Mouse (Mus musculus): ENCODE results near the gene Tex21.

Gene Tex21

GRCm38 (mm10) chr12:76246646-76247045 lies at the start of gene Tex21:
Tex21 (minus strand) TSS chr12:76246746.
- TF ChIP-seq GATA4 (IDR thresholded peaks at IDR 0.05; ENCODE audit: insufficient replicate concordance, low read length), result no peak

- TF ChIP-seq GATA4 (IDR thresholded peaks at IDR 0.05; ENCODE audit: insufficient replicate concordance, low read length), result no peak
Measured at GRCm38 (mm10) chr12:76293192-76293591, 46.6 kb upstream of the Tex21 start.

GRCm38 (mm10) chr12:76290271-76290670 lies 43.7 kb upstream of the Tex21 start:
- TF ChIP-seq GATA4 (IDR thresholded peaks at IDR 0.05; ENCODE audit: insufficient replicate concordance, low read length), result no peak

GRCm38 (mm10) chr12:76289428-76289827 lies 42.9 kb upstream of the Tex21 start:
- no peak for TF ChIP-seq GATA4 (IDR thresholded peaks at IDR 0.05; ENCODE audit: insufficient replicate concordance, low read length)

GRCm38 (mm10) chr12:76288494-76288893 lies 41.9 kb upstream of the Tex21 start:
- no peak for TF ChIP-seq GATA4 (IDR thresholded peaks at IDR 0.05; ENCODE audit: insufficient replicate concordance, low read length)

- TF ChIP-seq GATA4 (IDR thresholded peaks at IDR 0.05; ENCODE audit: insufficient replicate concordance, low read length), result no peak
Measured at GRCm38 (mm10) chr12:76287986-76288385, 41.4 kb upstream of the Tex21 start.

- TF ChIP-seq GATA4 (IDR thresholded peaks at IDR 0.05; ENCODE audit: insufficient replicate concordance, low read length), result no peak
Measured at GRCm38 (mm10) chr12:76285418-76285817, 38.9 kb upstream of the Tex21 start.

- no peak for TF ChIP-seq GATA4 (IDR thresholded peaks at IDR 0.05; ENCODE audit: insufficient replicate concordance, low read length)
Measured at GRCm38 (mm10) chr12:76282532-76283173, 36.1 kb upstream of the Tex21 start.

GRCm38 (mm10) chr12:76282132-76282531 lies 35.6 kb upstream of the Tex21 start:
- peak; percentile 65; the same call in 1 of the 2 replicates for TF ChIP-seq GATA4 (IDR thresholded peaks at IDR 0.05; ENCODE audit: insufficient replicate concordance, low read length)

GRCm38 (mm10) chr12:76281111-76281660 lies 34.6 kb upstream of the Tex21 start:
- no peak for TF ChIP-seq GATA4 (IDR thresholded peaks at IDR 0.05; ENCODE audit: insufficient replicate concordance, low read length)

GRCm38 (mm10) chr12:76280556-76280955 lies 34.0 kb upstream of the Tex21 start:
- TF ChIP-seq GATA4 (IDR thresholded peaks at IDR 0.05; ENCODE audit: insufficient replicate concordance, low read length), result no peak

- no peak for TF ChIP-seq GATA4 (IDR thresholded peaks at IDR 0.05; ENCODE audit: insufficient replicate concordance, low read length)
Measured at GRCm38 (mm10) chr12:76278209-76278608, 31.7 kb upstream of the Tex21 start.

GRCm38 (mm10) chr12:76272610-76273524 lies 26.3 kb upstream of the Tex21 start:
- TF ChIP-seq GATA4 (IDR thresholded peaks at IDR 0.05; ENCODE audit: insufficient replicate concordance, low read length), result no peak

GRCm38 (mm10) chr12:76271516-76271915 lies 25.0 kb upstream of the Tex21 start:
- TF ChIP-seq GATA4 (IDR thresholded peaks at IDR 0.05; ENCODE audit: insufficient replicate concordance, low read length), result no peak

- TF ChIP-seq GATA4 (IDR thresholded peaks at IDR 0.05; ENCODE audit: insufficient replicate concordance, low read length), result peak; percentile 47; the same call in 1 of the 2 replicates
Measured at GRCm38 (mm10) chr12:76269196-76269595, 22.6 kb upstream of the Tex21 start.

GRCm38 (mm10) chr12:76268686-76269085 lies 22.1 kb upstream of the Tex21 start:
- TF ChIP-seq GATA4 (IDR thresholded peaks at IDR 0.05; ENCODE audit: insufficient replicate concordance, low read length), result no peak

Measured in liver, adult (tissue).